ENCODE assay signal across 7 mouse cellular contexts in the genomic region with DNA sequence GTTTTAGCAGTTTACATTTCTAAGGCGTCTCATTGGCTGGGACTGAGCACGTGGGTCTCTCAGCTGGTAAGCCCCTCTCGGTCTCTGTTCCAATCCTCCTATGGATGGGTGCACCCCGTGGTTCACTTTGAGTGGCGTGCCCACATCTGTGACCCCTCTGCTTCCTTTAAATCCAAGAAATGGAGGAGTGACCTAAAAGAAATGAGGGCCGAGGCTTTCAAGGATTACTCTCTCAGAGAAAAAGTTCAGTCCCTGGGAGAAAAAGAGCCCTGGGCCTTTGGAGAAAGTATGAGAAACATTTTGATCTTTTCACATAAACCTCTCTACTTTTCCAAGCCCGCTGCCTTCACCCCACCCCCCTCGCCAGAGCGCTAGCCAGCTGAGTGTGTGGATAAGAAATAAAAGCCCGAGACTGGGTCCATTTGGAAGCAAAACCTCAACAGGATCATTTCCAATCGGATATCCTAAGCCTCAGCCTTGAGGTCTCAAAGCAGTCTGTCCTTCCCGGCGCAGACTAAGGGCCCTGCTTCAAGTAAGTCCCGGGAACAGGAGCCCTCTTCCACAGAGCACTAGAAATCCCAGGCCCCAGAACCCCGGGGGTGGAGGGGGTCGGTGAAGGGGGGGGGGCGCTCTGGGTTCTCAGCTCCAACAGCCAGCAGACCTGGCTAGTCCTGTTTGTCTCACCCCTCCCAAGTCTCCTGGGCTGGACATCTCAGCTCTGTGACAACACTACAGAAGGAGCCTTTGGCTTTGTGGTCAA. TPM values are rescaled to one million over a fixed set of nuclear protein-coding genes. Genes with fewer than 3 reads are reported as not detected.
DNase-seq lines count a peak whose midpoint lies in the region; ATAC-seq lines count a peak whose summit lies in the region.

No protein-coding gene starts in this region.

- no peaks in the 10 kb centered on the region for H3K9me3 ChIP-seq in embryonic facial prominence, embryonic 13.5 days
- H3K9me3 ChIP-seq in heart, embryonic 14.5 days (ENCODE audit: control insufficient read depth, low read length) = no peaks in the 10 kb centered on the region

- no peaks in the 10 kb centered on the region for H3K27me3 ChIP-seq in embryonic facial prominence, embryonic 13.5 days
- H3K27me3 ChIP-seq in heart, embryonic 14.5 days (ENCODE audit: control insufficient read depth, insufficient read depth, low read length) = peaks cover 14% of the 10 kb centered on the region

- peak; percentile 84 for ATAC-seq in embryonic facial prominence, embryonic 13.5 days (ENCODE audit: insufficient number of reproducible peaks, insufficient read depth, low FRiP score, low TSS enrichment, low read depth)
- ATAC-seq in heart, embryonic 14.5 days (ENCODE audit: insufficient number of reproducible peaks, insufficient read depth, low FRiP score, low read depth) = peak; percentile 78

- H3K4me2 ChIP-seq in embryonic facial prominence, embryonic 13.5 days = peak overlapping the region; percentile 67
- peak overlapping the region; percentile 82 for H3K4me2 ChIP-seq in heart, embryonic 14.5 days (ENCODE audit: low read length)

- no peaks in the 10 kb centered on the region for H3K36me3 ChIP-seq in embryonic facial prominence, embryonic 13.5 days
- H3K36me3 ChIP-seq in heart, embryonic 14.5 days (ENCODE audit: control insufficient read depth, insufficient read depth, low read length) = no peaks in the 10 kb centered on the region

- peak; percentile 47 for DNase-seq in brain, adult 2 months (ENCODE audit: low read depth, low spot score)
- DNase-seq in kidney, postnatal 25 days = peak; percentile 38 to 53
- peak; percentile 52 to 73 for DNase-seq in lung, postnatal 4 days
- peak; percentile 20 to 36 for DNase-seq in urinary bladder, postnatal 36 days (ENCODE audit: low spot score in 2 of 2)
- no peak for DNase-seq in spleen, adult 18-20 months

- H3K4me1 ChIP-seq in embryonic facial prominence, embryonic 13.5 days = peaks cover 62% of the 10 kb centered on the region
- peaks cover 3 to 18% of the 10 kb centered on the region in 2 experiments; a peak in 2 of 4 replicates for H3K4me1 ChIP-seq in heart, embryonic 14.5 days (ENCODE audit: control insufficient read depth in 2 of 2, insufficient read depth in 2 of 2, low read length in 2 of 2)

- 1% methylated on average over 17 of the region's 17 CpGs for WGBS in embryonic facial prominence, embryonic 13.5 days
- WGBS in heart, embryonic 14.5 days = 3% methylated on average over 17 of the region's 17 CpGs

- H3K27ac ChIP-seq in embryonic facial prominence, embryonic 13.5 days = peak overlapping the region; percentile 97
- H3K27ac ChIP-seq in heart, embryonic 14.5 days (replicated peaks in 1 of 2; ENCODE audit: control insufficient read depth in 1 of 2, insufficient read depth in 1 of 2, low read depth in 2 of 2, low read length in 2 of 2) = peak overlapping the region; percentile 9 to 51; a peak in 3 of 4 replicates

- peak overlapping the region; percentile 75 for H3K9ac ChIP-seq in embryonic facial prominence, embryonic 13.5 days
- peak overlapping the region; percentile 68 for H3K9ac ChIP-seq in heart, embryonic 14.5 days (ENCODE audit: low read length)

- H3K4me3 ChIP-seq in embryonic facial prominence, embryonic 13.5 days = peak overlapping the region; percentile 39
- H3K4me3 ChIP-seq in heart, embryonic 14.5 days (ENCODE audit: control insufficient read depth in 1 of 2, insufficient read depth in 1 of 2, low read depth in 1 of 2, low read length in 2 of 2) = peak overlapping the region; percentile 39 to 41

RNA-seq across cellular contexts. Expression of gene Axin2, which starts 28.9 kb away (rescaled TPM):
- polyA plus RNA-seq in embryonic facial prominence, embryonic 13.5 days (2015; fragmentation: Nextera tagmentation; extraction: Ambion mirVana) = 17.4 and 25.1 TPM in 2 replicates
- 0.93 and 2.6 TPM in 2 replicates for polyA plus RNA-seq in heart, embryonic 14.5 days (2014; fragmentation: Nextera tagmentation; extraction: Ambion mirVana)

Comparison
In these comparisons a context has a peak if more than half of its experiments do, and no peak if none do; other contexts are left out.
1. DNase-seq: peak in brain, adult 2 months (single experiment), kidney, postnatal 25 days (2 of 2), lung, postnatal 4 days (2 of 2) and urinary bladder, postnatal 36 days (2 of 2); none in spleen, adult 18-20 months (0 of 2).